Mouse (Mus musculus): Measurements from ENCODE around the gene Neb.
"Not testable (repeated sequence)": the region's sequence is repeated elsewhere in the genome, so short reads cannot be mapped to it uniquely, and the experiment has no call there.

DNA sequence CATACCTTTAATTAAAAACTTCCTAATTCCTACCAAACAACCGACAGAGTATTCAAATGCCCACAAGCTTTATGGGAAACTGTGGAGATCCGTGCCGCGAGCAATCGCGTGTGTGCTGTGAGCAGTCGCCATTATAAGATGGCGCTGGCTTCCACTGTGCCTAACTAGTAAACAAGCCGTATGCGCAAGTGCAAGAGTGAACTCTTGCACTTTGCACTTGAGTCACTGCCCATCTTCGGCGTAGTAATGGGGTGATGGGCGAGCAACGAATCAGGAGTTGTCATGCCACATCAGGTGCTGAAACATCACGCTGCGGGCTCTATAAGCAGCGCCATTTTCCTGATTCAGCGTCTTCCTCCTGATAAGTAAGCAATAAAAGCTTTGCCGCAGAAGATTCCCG, 246.9 kb downstream of the Neb start:
- not testable (repeated sequence) for TF ChIP-seq GATA1 (IDR thresholded peaks at IDR 0.05; ENCODE audit: low read depth, low read length); CTCF (IDR thresholded peaks at IDR 0.05 in 2 of 3, conservative IDR thresholded peaks at IDR 0.05 in 1 of 3; ENCODE audit: control insufficient read depth in 1 of 3, insufficient read depth in 1 of 3, low read depth in 2 of 3, low read length in 3 of 3, poor library complexity in 1 of 3, severe bottlenecking in 1 of 3); CHD2 (IDR thresholded peaks at IDR 0.05; ENCODE audit: low read length); JUND (IDR thresholded peaks at IDR 0.05; ENCODE audit: low read depth, low read length); KAT2A (conservative IDR thresholded peaks at IDR 0.05; ENCODE audit: low read depth, low read length); GABPA (IDR thresholded peaks at IDR 0.05; ENCODE audit: low read depth, low read length); POLR2A (IDR thresholded peaks at IDR 0.05; ENCODE audit: control insufficient read depth in 1 of 2, insufficient read depth in 1 of 2, low read depth in 1 of 2, low read length in 2 of 2, poor library complexity in 1 of 2); EP300 (IDR thresholded peaks at IDR 0.05; ENCODE audit: low read depth in 1 of 2, low read length in 2 of 2); MXI1 (IDR thresholded peaks at IDR 0.05; ENCODE audit: low read depth, low read length); ZKSCAN1 (IDR thresholded peaks at IDR 0.05; ENCODE audit: low read depth, low read length)

All from MEL (cell line).